Mouse (Mus musculus): Measurements from ENCODE around the gene Mapk11. TPM values are rescaled to one million over a fixed set of nuclear protein-coding genes. Genes with fewer than 3 reads are reported as not detected.
A peak's percentile ranks its signal among the peaks of the same experiment; 100 is the strongest.

Mapk11 gene
- total RNA-seq, 1 experiment = 6.6 TPM

- DNase-seq (ENCODE audit: low read depth, low spot score) = no peak
- Histone ChIP-seq H3K9ac (ENCODE audit: insufficient read depth, low read depth, low read length, poor library complexity, severe bottlenecking) (peak overlapping the region; percentile 80; the same call in 1 of the 2 replicates), H3K4me1 (ENCODE audit: control insufficient read depth in 2 of 2, insufficient read depth in 2 of 2, low read length in 2 of 2, poor library complexity in 1 of 2) (peaks cover 8 to 64% of the 10 kb centered on the region in 2 experiments), H3K36me3 (ENCODE audit: control insufficient read depth, insufficient read depth, low read length, poor library complexity, severe bottlenecking) (no peaks in the 10 kb centered on the region), H3K9me3 (ENCODE audit: control insufficient read depth, insufficient read depth, low read depth, low read length) (no peaks in the 10 kb centered on the region), H3K4me3 (ENCODE audit: insufficient read depth in 1 of 2, low read depth in 1 of 2, low read length in 2 of 2, poor library complexity in 1 of 2, severe bottlenecking in 1 of 2) (peak overlapping the region; percentile 79 to 81), H3K27ac (ENCODE audit: insufficient read depth, low read depth, low read length, poor library complexity, severe bottlenecking) (no peak overlapping the region)
- TF ChIP-seq MAFK (IDR thresholded peaks at IDR 0.05; ENCODE audit: insufficient read depth, low read depth, low read length) (no peak), CHD2 (IDR thresholded peaks at IDR 0.05; ENCODE audit: low read depth, low read length) (no peak), ZC3H11A (IDR thresholded peaks at IDR 0.05; ENCODE audit: borderline replicate concordance, low read depth, low read length) (no peak), HCFC1 (IDR thresholded peaks at IDR 0.05; ENCODE audit: borderline replicate concordance, insufficient read depth, low read length) (no peak), ZNF384 (IDR thresholded peaks at IDR 0.05; ENCODE audit: low read depth, low read length) (no peak)
- in situ Hi-C loops (cut with MboI; ENCODE audit: low sequenced_read_pairs in 2 of 2, unreplicated experiment in 2 of 2) = no loop called here
These were observed 30.2 kb upstream of the Mapk11 start for GRCm38 (mm10) chr15:89179630-89179964.

- peak overlapping the region; percentile 61 for H3K27ac ChIP-seq (ENCODE audit: insufficient read depth, low read depth, low read length, poor library complexity, severe bottlenecking)
- in situ Hi-C loops (cut with MboI; ENCODE audit: low sequenced_read_pairs in 2 of 2, unreplicated experiment in 2 of 2) = no loop called here
- peak; percentile 77 for DNase-seq (ENCODE audit: low read depth, low spot score)
- no peaks in the 10 kb centered on the region for H3K36me3 ChIP-seq (ENCODE audit: control insufficient read depth, insufficient read depth, low read length, poor library complexity, severe bottlenecking)
- TF ChIP-seq HCFC1 (IDR thresholded peaks at IDR 0.05; ENCODE audit: borderline replicate concordance, insufficient read depth, low read length) (no peak), ZC3H11A (IDR thresholded peaks at IDR 0.05; ENCODE audit: borderline replicate concordance, low read depth, low read length) (no peak), MAFK (IDR thresholded peaks at IDR 0.05; ENCODE audit: insufficient read depth, low read depth, low read length) (no peak), CHD2 (IDR thresholded peaks at IDR 0.05; ENCODE audit: low read depth, low read length) (no peak), ZNF384 (IDR thresholded peaks at IDR 0.05; ENCODE audit: low read depth, low read length) (no peak)
- H3K4me1 ChIP-seq (ENCODE audit: control insufficient read depth in 2 of 2, insufficient read depth in 2 of 2, low read length in 2 of 2, poor library complexity in 1 of 2) = peaks cover 8 to 65% of the 10 kb centered on the region in 2 experiments
- H3K9ac ChIP-seq (ENCODE audit: insufficient read depth, low read depth, low read length, poor library complexity, severe bottlenecking) = peak overlapping the region; percentile 80; the same call in 1 of the 2 replicates
- H3K9me3 ChIP-seq (ENCODE audit: control insufficient read depth, insufficient read depth, low read depth, low read length) = no peaks in the 10 kb centered on the region
- H3K4me3 ChIP-seq (ENCODE audit: insufficient read depth in 1 of 2, low read depth in 1 of 2, low read length in 2 of 2, poor library complexity in 1 of 2, severe bottlenecking in 1 of 2) = peak overlapping the region; percentile 79 to 81
These were observed 29.7 kb upstream of the Mapk11 start for GRCm38 (mm10) chr15:89178954-89179629.

- Histone ChIP-seq H3K27ac (ENCODE audit: insufficient read depth, low read depth, low read length, poor library complexity, severe bottlenecking) (peak overlapping the region; percentile 61), H3K4me1 (ENCODE audit: control insufficient read depth in 2 of 2, insufficient read depth in 2 of 2, low read length in 2 of 2, poor library complexity in 1 of 2) (peaks cover 8 to 65% of the 10 kb centered on the region in 2 experiments), H3K9me3 (ENCODE audit: control insufficient read depth, insufficient read depth, low read depth, low read length) (no peaks in the 10 kb centered on the region), H3K9ac (ENCODE audit: insufficient read depth, low read depth, low read length, poor library complexity, severe bottlenecking) (peak overlapping the region; percentile 44; the same call in 1 of the 2 replicates), H3K36me3 (ENCODE audit: control insufficient read depth, insufficient read depth, low read length, poor library complexity, severe bottlenecking) (no peaks in the 10 kb centered on the region), H3K4me3 (ENCODE audit: insufficient read depth in 1 of 2, low read depth in 1 of 2, low read length in 2 of 2, poor library complexity in 1 of 2, severe bottlenecking in 1 of 2) (peak overlapping the region; percentile 52 to 81)
- no peak for DNase-seq (ENCODE audit: low read depth, low spot score)
- TF ChIP-seq CHD2 (IDR thresholded peaks at IDR 0.05; ENCODE audit: low read depth, low read length) = no peak
- no peak for TF ChIP-seq ZNF384 (IDR thresholded peaks at IDR 0.05; ENCODE audit: low read depth, low read length)
- no peak for TF ChIP-seq ZC3H11A (IDR thresholded peaks at IDR 0.05; ENCODE audit: borderline replicate concordance, low read depth, low read length)
- no peak for TF ChIP-seq MAFK (IDR thresholded peaks at IDR 0.05; ENCODE audit: insufficient read depth, low read depth, low read length)
- no peak for TF ChIP-seq HCFC1 (IDR thresholded peaks at IDR 0.05; ENCODE audit: borderline replicate concordance, insufficient read depth, low read length)
- in situ Hi-C loops (cut with MboI; ENCODE audit: low sequenced_read_pairs in 2 of 2, unreplicated experiment in 2 of 2) = no loop called here
These were observed 28.9 kb upstream of the Mapk11 start for GRCm38 (mm10) chr15:89178260-89178860.

- no peak for TF ChIP-seq ZC3H11A (IDR thresholded peaks at IDR 0.05; ENCODE audit: borderline replicate concordance, low read depth, low read length)
- TF ChIP-seq MAFK (IDR thresholded peaks at IDR 0.05; ENCODE audit: insufficient read depth, low read depth, low read length) = no peak
- no peak overlapping the region; the same call in 1 of the 2 replicates for H3K9ac ChIP-seq (ENCODE audit: insufficient read depth, low read depth, low read length, poor library complexity, severe bottlenecking)
- H3K9me3 ChIP-seq (ENCODE audit: control insufficient read depth, insufficient read depth, low read depth, low read length) = no peaks in the 10 kb centered on the region
- in situ Hi-C loops (cut with MboI; ENCODE audit: low sequenced_read_pairs in 2 of 2, unreplicated experiment in 2 of 2) = no loop called here
- peak overlapping the region in 1 of 2 experiments; percentile 17; a peak in 1 of 4 replicates for H3K4me3 ChIP-seq (ENCODE audit: insufficient read depth in 1 of 2, low read depth in 1 of 2, low read length in 2 of 2, poor library complexity in 1 of 2, severe bottlenecking in 1 of 2)
- H3K27ac ChIP-seq (ENCODE audit: insufficient read depth, low read depth, low read length, poor library complexity, severe bottlenecking) = peak overlapping the region; percentile 17; the same call in 1 of the 2 replicates
- no peak for DNase-seq (ENCODE audit: low read depth, low spot score)
- peaks cover 8 to 60% of the 10 kb centered on the region in 2 experiments for H3K4me1 ChIP-seq (ENCODE audit: control insufficient read depth in 2 of 2, insufficient read depth in 2 of 2, low read length in 2 of 2, poor library complexity in 1 of 2)
- H3K36me3 ChIP-seq (ENCODE audit: control insufficient read depth, insufficient read depth, low read length, poor library complexity, severe bottlenecking) = no peaks in the 10 kb centered on the region
These were observed 28.3 kb upstream of the Mapk11 start for GRCm38 (mm10) chr15:89177576-89178259.
